Mouse (Mus musculus) testis, postnatal 14 days (tissue): ENCODE measurements around the gene Cdhr5.
"Not testable (repeated sequence)": the region's sequence is repeated elsewhere in the genome, so short reads cannot be mapped to it uniquely, and the experiment has no call there.

ENCODE experiments used
- DNase-seq: peaks from one replicate; pipeline ENCODE4 v3.0.0; 2021; ENCODE audit warnings: low spot score

Cdhr5 gene

DNA sequence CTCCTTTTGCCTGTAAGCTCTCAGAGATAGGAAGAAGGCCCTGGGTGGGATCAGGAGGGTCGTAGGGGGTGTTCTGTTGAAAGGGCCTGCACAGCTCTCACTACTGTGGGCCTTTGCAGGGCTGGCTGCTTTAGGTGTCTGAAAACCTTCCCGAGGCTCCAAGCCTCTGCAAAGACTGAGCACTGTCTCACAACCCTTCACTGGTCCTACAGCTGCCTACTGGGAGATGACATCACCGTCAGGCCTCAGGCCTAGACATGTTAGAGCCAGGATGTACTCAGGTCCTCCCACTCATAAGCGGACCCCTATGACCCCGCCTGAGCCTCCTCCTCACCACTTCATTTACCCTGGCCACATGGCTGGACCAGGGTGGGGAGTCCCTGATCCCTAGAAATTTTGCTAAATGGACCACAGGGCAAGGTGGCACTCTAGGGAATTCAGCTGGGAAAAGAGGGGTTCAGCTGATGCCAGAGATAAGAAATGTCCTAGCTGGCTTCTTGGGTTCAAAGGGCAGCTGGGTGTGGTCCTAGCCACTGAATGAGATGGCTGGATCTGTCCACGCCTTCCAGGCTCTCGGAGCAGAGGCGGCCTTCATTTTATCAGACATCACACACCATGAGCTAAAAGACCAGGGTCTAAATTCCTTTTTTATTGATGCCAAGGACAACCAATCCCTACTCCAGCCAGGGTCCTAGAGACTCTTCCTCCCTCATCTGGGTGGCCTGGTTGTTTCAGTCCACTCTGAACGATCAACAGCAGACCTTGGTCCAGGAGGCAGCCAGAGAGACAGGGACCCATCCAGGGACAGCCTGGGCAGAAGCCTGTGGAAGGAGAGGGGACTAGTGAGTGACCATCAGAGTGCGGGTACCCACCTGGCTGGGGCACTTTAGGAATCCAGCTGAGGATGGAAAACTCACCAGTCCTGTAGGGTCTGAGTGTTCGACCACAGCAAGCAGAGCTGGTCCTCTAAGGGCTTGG is 1.4 kb upstream of the Cdhr5 start:
- no peak for DNase-seq

DNA sequence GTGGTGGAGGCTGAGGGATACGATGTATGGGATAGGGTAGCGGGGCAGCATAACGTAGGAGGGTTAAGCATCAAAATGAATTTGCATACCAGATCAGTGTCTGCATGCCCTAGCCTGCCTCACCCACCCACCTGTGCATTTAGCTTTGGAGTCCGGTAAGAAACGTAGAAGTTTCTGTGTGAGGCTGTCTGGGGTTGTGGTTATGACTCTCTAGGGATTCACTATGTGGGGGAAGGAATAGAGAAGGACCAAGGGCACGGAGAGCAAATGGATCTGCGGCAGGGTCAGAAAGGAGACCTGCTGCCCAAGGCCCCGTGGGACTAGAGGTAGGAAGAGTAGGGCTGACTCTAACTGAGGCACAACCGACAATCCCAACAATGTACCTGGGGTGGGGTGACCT is 1.2 kb downstream of the Cdhr5 start:
- DNase-seq = no peak

DNA sequence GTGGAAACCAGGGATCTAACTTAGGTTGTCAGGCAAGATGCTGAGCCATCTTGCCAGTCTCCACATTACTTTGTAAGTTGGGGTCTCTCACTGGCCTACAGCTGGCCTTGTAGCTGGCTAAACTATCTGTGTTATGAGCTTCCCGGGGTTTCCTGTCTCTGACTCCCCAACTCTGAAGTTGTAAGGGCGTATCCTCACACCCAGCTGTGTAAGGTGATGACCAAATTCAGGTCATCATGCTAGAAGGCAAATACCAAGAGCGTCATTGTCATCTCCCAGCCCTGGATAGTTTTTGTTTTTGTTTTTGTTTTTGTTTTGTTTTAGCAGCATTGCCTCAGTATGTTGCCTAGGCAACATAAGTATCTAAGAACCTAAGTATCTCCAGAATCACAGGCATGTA is 6.0 kb downstream of the Cdhr5 start:
- DNase-seq = no peak

DNA sequence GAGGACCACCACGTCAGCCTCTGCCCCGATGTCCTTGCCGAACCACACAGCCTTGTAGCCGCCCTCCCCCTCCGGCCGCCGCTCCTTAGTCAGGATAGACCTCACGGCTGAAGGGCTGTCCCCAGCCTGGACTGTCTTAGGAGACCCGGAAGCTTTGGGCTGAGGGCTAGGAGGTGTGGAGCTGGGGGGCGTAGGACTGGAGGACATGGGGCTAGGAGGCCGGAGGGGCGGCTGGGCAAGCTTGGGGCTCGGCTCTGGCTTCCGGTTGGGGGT is 7.4 kb downstream of the Cdhr5 start:
- no peak for DNase-seq

DNA sequence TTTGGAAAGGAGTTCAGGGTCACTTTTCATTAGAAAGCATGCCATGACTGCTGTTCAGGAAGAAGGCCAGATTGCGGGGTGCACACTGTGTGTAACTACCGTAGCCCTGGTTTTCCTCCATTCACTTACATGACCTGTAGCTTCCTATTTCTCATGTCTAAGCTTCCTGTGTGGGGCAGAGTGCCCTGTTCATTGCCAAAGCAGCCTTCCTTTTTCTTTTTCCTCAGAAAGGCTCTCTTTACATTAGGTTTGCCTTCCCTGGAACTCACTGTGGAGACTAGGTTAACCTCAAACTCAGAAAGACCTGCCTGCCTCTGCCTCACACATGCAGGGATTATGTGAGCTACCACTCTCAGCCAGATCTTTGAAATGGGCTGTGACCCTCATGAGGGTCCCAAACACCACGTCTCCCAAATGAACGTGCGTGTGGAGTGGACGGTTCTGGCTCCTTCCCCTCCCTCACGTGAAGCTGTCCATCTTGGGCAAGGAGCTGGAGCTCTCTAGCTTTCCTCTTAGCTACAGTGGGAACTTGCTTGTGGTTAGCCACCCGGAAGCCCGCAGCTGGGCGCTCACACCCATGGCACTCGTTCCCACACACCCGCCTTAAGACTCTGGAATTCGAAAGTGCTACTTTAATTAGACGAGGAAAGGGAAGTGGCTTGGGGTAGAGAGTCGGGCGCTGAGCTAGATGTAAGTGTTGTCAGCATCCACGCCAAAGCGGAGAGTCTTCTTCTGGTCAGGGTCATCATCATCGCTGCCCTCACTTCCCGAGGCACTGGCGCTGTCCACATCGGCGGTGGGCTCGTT is 7.9 kb downstream of the Cdhr5 start:
- no peak for DNase-seq

DNA sequence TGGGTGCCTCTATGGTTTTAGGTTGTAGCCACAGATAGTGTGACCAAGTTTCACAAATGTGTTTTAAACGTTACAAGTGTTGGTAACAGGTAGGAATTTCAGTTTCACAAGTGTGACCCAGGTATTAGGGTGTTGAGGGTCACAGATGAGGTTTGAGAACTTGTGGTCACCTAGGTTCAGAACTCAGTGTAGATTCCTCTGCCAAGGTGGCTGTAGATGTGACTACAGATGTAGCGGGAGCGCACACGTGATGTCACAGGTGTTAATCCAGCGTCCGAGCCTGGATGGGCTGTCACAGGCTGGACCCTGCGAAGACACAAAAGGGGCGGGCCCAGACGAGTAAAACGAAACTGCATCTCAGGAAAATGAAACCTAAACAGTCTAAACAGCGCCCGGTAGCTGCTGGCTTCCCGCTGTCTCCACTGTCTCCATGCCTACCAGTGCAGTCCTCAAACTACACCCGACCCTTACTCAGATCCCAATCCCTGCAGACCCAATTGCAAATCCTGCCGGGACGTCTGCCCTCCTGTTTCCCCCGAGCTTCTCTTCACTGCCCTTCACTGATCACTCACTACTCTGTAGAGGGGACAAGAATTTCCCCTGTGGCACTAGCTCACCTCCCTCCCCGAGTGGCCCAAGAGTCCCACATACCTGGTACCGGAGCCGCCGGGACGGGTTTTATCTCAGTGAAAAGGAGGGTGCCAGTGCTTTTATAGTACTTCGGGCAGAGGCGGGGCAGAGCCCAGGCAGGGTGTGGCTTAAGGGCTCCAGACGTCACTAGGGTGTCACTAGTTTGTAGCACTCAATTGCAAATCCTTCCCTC is 10.6 kb downstream of the Cdhr5 start, which contains the start of gene Irf7:
Irf7 (minus strand) TSS at position 743 of the 823 bp plus-strand sequence.
- DNase-seq = no peak

DNA sequence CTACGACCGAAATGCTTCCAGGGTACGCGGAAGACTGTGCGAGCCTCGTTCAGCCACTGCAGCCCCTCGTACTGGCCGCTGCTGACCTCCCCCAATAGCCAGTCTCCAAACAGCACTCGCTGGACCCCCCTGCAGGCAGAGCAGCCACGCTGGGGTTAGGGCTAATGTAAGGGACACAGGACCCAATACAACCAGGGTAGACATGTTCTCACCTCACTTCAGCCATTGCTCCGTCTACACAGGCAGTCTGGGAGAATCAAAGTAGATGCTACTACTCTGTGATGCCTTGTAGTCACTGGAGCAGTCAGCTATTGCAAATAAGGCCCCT is 11.2 kb downstream of the Cdhr5 start:
- no peak for DNase-seq

DNA sequence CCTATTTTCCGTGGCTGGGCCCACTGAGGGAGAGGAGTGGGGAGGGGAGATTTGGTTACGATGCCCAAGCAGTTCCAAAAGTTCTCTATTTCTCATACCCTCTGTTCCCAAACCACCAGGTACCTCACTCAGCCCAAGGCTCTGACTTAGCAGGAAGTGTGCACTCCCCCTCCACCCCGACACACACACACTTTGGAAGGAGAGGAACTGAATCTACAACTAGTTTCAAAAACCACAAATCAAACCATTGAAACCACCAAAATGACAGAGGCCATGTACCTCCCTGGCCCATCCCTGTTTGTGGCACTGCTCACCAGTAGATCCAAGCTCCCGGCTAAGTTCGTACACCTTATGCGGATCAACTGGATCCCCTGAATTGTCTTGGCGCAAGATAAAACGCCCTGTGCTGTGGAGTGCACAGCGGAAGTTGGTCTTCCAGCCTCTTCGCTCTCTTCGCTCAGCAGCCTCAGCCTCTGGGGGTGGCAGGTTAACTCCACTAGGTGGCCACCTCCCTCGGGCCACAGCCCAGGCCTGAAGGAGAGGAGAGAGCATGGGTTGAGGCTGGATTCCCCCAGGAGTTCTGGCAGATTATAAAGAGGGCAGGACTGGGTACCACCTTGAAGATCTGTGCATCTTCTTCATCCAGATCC is 11.7 kb downstream of the Cdhr5 start:
- no peak for DNase-seq

DNA sequence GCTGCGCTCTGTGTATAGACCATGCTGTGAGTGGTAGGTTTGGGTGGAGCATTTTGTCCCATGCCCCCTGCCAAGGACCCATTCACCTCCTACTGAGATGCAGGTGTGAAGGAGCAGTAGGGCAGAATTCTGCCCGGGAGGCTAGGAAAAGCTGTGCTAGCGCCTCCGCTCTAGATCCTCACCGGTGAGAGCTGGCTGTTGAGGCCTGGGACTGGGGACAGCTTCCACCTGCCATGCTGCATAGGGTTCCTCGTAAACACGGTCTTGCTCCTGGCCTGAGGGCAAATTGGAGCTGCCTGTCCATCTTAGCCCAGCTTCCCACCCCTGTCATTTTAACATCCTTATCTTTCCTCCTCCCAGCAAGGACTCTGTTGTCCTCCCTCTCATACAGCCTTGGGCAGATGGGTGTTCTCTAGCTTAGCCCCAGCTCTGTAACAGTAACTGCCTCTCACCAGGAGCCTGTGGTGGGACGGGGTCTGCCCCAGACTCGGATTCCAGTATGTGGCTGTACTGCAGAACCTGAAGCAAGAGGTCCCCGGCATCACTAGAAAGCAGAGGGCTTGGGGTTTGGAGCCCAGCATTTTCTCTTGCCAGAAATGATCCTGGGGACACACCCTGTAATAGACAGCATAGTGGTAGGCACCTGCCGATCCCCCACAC is 12.4 kb downstream of the Cdhr5 start:
- no peak for DNase-seq

DNA sequence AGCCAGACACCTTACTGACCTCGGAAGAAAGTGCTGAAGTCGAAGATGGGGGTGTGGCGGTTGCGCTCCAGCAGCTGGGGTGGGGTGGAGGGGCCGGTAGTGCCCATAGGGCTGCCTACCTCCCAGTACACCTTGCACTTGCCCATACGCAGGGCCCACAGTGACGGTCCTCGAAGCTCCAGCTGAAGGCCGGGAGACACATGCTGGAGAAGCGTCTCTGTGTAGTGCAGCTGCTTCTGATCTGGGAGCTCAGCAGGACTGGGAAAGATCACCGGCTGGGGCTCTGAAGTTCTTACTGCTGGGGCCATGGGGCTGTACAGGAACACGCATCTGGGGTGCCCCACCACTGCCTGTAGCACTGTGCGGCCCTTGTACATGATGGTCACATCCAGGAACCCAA is 12.9 kb downstream of the Cdhr5 start:
- DNase-seq = no peak

DNA sequence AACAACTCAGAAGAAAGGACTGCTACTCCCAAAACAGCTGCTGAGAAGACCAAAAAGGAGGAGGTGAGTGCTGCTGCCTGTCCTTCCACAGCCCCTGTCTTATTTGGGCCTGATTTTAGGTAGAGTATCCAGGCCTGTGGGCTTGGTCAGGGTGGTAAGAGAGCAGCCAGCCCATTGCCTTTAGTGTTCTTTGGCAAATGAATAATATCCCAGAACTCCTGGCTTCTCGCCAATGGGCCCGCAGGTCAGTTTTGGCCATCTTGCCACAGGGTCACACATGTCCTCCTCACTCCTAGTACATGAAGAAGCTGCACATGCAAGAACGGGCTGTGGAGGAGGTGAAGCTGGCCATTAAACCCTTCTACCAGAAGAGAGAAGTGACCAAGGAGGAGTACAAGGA is 15.1 kb downstream of the Cdhr5 start:
- no peak for DNase-seq

DNA sequence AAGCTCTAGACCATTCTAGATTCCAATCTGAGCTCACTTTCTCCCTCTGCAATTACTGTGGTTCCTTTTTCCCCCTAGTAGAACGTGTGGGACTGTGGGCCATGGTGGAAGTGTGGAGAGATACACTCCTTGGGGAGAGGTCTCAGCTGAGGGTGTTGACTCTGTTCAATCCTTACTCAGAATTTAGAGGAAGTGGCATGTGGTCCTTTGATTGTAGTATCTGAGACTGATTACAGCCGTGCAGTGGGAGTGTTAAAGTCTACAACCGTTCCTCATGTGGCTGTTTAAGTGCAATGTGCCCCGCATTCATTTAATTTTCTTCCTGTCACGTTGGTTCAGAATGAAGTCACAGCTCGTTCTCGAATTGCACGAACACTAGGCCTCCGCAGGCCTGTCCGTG is 20.4 kb downstream of the Cdhr5 start:
- no peak for DNase-seq

DNA sequence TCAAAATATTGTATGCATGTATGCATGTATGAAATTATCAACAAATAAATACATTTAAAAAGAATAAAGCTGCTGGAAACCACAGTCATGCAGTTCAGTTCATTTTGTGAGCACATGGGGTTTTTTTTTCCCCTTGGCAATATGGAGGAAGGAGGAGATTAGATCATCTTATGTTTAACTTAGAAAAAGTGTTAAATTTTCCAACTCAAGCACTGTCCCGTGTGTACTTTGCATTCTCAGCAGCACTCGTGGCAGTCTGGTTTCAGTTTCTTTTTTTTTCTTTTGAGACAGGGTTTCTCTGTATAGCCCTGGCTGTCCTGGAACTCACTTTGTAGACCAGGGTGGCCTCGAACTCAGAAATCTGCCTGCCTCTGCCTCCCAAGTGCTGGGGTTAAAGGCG is 26.1 kb downstream of the Cdhr5 start:
- not testable (repeated sequence) for DNase-seq

DNA sequence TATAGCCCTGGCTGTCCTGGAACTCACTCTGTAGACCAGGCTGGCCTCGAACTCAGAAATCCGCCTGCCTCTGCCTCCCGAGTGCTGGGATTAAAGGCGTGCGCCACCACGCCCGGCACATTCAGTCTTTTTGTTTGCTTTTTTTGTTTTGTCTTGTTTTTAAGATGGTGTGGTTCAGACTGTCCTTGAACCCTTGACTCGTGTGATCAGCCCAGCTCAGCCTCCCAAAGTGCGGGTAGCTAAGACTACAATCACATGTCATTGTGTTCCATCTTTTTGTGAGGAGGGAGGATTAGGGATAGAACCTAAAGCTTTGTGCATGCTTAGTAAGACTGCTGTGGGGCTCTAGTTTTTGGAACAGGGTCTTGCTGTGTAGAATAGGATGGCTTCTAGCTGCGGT is 45.0 kb downstream of the Cdhr5 start:
- DNase-seq = no peak

DNA sequence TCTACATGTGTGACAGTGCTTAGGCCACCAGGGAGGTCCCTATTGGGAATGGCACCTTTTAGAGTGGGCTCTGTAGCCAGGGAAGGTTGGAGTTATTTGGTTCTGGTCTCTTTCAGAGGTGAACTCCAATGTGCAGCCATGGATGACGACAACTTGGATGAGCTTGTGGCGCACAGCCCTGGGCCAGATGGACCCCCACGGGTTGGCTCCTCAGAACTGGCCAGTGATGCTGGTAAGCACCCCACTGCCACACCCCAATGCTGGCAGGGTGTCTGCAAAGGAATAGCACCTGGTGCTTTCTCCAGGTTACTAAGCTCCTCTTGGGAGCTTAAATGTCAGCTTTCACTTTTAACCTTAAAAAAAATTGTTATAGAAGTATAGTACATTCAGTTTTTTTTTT is 45.5 kb downstream of the Cdhr5 start:
- DNase-seq = no peak

DNA sequence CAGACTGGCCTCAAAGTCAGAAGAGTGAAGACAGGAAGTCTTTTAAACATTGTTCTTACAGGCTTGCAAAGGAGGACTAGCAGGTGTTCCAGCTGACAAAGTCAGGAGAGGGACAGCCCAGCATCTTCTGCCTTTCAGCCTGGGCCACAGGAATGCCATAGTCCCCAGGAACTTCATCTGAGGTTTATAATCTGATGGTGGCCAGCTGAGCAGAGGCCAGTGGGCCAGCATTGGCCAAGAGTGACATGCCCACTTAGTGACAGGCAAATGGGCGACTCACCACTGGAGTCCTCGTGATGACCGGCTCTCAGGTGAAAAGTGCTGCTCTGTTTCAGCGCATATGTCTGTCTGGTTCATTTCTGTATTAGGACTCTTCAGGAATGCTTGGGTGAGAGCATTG is 46.0 kb downstream of the Cdhr5 start:
- no peak for DNase-seq

DNA sequence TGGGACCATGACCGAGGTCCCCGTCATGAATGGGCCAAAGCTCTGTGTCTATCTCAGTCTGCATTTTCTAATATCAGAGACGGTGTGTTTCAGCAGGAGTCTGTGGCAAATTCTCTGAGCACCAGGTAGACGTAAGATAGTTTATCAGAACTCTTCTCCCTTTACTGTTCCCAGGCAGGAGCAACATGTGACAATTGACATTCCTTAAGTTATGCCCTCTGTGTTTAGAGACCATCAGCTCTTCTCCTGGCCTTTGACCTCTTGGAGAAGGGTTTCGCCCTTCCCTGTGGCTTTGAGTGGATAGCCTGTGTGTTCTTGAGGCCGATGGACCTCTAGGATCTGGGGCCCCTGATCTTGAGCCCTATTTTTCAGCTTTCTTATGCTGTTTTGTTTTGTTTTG is 46.9 kb downstream of the Cdhr5 start:
- no peak for DNase-seq

DNA sequence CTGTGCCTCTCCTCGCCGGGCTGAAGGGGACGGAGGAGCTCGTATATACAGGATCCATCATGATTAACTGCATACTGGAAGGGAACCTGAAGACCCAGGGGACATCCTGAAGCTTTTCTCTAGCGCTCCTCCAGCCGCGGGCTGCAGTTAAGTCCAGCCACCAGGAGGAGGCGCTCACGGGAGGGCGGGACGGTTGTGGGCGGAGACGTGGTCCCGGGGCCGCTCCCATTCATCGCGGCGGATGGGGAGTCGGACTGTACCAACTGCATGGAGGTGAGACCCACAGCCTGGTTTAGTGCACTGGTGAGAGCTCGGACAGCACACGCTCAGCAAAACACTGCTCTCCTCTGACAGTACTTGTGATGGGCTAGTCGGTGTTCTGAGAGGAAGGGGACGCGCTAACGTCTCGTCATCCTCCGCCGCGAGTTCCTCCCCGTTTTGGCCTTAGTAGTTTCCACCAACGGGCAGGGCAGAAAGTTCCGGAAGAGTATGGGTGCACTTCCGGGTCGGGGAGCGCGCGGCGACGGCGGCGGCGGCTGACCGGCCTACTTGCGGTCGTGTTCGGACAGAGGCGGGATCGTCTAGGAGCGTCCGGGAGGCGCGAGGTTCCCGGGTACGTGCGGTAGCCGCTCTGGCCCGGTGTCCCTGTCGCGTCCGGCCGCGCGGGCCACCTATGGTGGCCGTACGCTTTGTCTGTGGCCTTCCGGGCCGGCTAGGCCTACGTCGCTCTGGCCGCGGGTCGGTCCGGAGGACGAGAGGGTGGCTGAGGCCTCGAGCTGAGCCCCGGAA is 48.1 kb downstream of the Cdhr5 start, which contains the start of gene Phrf1:
Phrf1 (plus strand) TSS at position 506 of the 789 bp plus-strand sequence.
- peak; percentile 91 for DNase-seq

DNA sequence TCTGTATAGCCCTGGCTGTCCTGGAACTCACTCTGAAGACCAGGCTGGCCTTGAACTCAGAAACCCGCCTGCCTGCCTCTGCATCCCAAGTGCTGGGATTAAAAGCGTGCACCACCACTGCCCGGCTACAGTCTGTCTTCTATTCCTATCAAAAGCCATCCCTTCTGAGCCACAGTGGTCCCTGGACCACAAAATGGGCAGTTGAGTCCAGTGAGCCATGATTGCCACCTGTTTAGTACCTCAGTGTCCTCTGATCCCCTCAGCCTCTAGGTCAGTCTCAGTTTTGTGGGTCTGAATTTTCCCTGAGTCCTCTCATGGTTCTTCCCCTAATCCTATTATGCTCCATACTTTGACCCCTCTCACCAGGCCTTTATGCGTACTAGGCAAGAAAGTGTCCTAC is 48.8 kb downstream of the Cdhr5 start:
- DNase-seq = no peak

DNA sequence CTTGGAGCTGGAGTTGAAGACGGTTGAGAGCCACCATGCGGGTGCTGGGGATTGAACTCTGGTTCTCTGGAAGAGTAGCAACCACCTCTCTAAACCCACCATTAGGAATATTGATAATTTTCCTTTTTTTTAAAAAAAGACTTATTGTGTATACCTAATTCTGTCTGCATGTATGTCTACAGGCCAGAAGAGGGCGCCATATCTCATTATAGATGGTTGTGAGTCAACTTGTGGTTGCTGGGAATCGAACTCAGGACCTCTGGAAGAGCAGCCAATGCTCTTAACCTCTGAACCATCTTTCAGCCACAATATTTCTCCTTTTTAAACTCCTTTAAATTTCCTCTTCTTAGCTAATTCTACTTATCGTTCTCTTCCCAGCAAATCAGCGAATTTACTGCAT is 50.1 kb downstream of the Cdhr5 start:
- no peak for DNase-seq
